Mouse (Mus musculus) small intestine, adult 2 months (tissue): ENCODE measurements around the gene Nedd8. TPM values are rescaled to one million over a fixed set of nuclear protein-coding genes. Genes with fewer than 3 reads are reported as not detected.

Experiments used
- H3K27ac ChIP-seq: fragments of 200-500 bp; 2 replicates; pipeline ENCODE4 v1.5.1; 2012; ENCODE audit warnings: low read depth, low read length, control low read depth, inconsistent platforms; ENCODE audit not compliant: insufficient read depth
- H3K27me3 ChIP-seq: fragments of 200-500 bp; 2 replicates; pipeline ENCODE4 v1.6.1; 2012; ENCODE audit warnings: mild to moderate bottlenecking, moderate library complexity, low read length, inconsistent platforms; ENCODE audit not compliant: control insufficient read depth, insufficient read depth
- H3K36me3 ChIP-seq: fragments of 200-500 bp; 2 replicates; pipeline ENCODE4 v1.6.1; 2012; ENCODE audit warnings: mild to moderate bottlenecking, low read length, control low read depth, inconsistent platforms; ENCODE audit not compliant: control insufficient read depth, insufficient read depth
- H3K4me1 ChIP-seq: fragments of 200-500 bp; 2 replicates; pipeline ENCODE4 v1.6.1; 2012; ENCODE audit warnings: low read length, inconsistent platforms, mixed read lengths; ENCODE audit not compliant: control insufficient read depth, insufficient read depth, insufficient read length
- H3K4me3 ChIP-seq: fragments of 200-500 bp; 2 replicates; pipeline ENCODE4 v1.5.1; 2012; ENCODE audit warnings: low read depth, mild to moderate bottlenecking, control low read depth, inconsistent platforms, low read length, moderate library complexity
- CTCF ChIP-seq: fragments of 200-500 bp; IDR thresholded peaks from 2 replicates; pipeline ENCODE4 v1.5.1; 2012; ENCODE audit warnings: low read depth, mild to moderate bottlenecking, control low read depth, inconsistent platforms, low read length, moderate library complexity, mixed read lengths; ENCODE audit not compliant: insufficient replicate concordance, insufficient read length; ENCODE audit errors: extremely low read depth
- POLR2A ChIP-seq: fragments of 200-500 bp; IDR thresholded peaks from 2 replicates; pipeline ENCODE4 v1.6.1; 2012; ENCODE audit warnings: low read depth, mild to moderate bottlenecking, control low read depth, inconsistent platforms, low read length, moderate library complexity
- WGBS: fragments of 180-500 bp; shearing (Covaris S2); methylation state at CpG from one replicate; pipeline ENCODE4 v1.1.7; 2018; 5-methylcytosine and 5-hydroxymethylcytosine counted together
- polyA plus RNA-seq: library from polyadenylated mRNA; depleted of rRNA; stranded (reverse); fragments of >200 nt; gene quantifications from 2 replicates; pipeline ENCODE4 v1.2.3, GENCODE M21; 2012

Gene Nedd8
- polyA plus RNA-seq, 1 experiment = 228 TPM

DNA sequence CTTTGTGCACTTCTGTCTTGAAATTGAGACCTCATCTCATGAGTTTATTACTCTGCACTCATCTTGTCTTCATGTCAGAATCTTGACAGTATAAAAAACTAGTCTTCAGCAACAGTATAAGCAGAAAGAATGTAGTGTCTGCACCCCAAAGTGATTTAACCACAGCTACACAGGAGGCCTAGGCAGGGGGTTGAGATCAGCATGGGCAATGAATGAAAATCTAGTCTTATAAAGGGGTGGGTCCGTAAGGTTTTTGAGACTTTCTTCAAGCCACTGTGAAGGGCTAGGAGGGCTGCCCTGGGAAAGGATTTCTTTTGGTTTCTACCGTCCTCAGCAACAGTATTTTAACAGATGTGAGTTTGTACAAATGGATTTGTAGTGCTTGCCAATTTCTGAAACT lies 11.3 kb downstream of the Nedd8 start:
- H3K4me3 ChIP-seq = no peak overlapping the region
- H3K27me3 ChIP-seq = no peaks in the 10 kb centered on the region
- H3K36me3 ChIP-seq = peaks cover 9% of the 10 kb centered on the region
- H3K27ac ChIP-seq = no peak overlapping the region
- TF ChIP-seq POLR2A = no peak
- no peak for TF ChIP-seq CTCF
- peaks cover 13% of the 10 kb centered on the region for H3K4me1 ChIP-seq
- WGBS = 58% methylated on average over 2 of the region's 2 CpGs

GRCm38 (mm10) chr14:55659960-55660573 lies 11.9 kb downstream of the Nedd8 start, which contains the start of gene Mdp1:
Mdp1 (minus strand) TSS chr14:55660508.
- peaks cover 9% of the 10 kb centered on the region for H3K36me3 ChIP-seq
- peaks cover 13% of the 10 kb centered on the region for H3K4me1 ChIP-seq
- peak within 1 kb of the TSS; percentile 71 for H3K27ac ChIP-seq
- no peaks in the 10 kb centered on the region for H3K27me3 ChIP-seq
- TF ChIP-seq POLR2A = no peak; the same call in 1 of the 2 replicates
- peak; percentile 60 for TF ChIP-seq CTCF
- WGBS = under 1% methylated on average over 39 of the region's 39 CpGs
- H3K4me3 ChIP-seq = peak within 1 kb of the TSS; percentile 87

DNA sequence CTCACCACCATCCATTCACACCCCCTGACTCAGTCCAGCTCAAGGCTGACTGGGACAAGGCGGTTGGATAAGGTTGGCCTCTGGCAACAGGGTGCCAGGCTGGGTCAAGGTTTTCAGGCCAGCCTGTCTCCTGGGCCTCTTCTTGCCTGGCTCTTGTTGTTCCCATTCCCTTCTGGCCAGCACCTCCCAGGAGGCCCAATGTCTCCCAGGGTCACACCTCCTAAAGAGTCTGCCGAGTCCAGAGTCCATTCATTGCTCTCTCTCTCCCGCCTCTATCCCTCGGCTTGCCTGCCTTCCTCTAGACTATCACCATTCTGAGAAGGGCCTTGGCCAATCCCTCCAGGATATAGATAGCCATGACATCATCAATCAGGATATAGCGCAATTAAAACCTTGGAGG lies 13.9 kb downstream of the Nedd8 start:
- 36% methylated on average over 5 of the region's 5 CpGs for WGBS
- Histone ChIP-seq H3K4me1 (peaks cover 16% of the 10 kb centered on the region), H3K27me3 (no peaks in the 10 kb centered on the region), H3K36me3 (peaks cover 5% of the 10 kb centered on the region), H3K27ac (peak overlapping the region; percentile 96), H3K4me3 (peak overlapping the region; percentile 19; the same call in 1 of the 2 replicates)
- TF ChIP-seq CTCF (peak; percentile 7; the same call in 1 of the 2 replicates), POLR2A (peak; percentile 12; the same call in 1 of the 2 replicates)

DNA sequence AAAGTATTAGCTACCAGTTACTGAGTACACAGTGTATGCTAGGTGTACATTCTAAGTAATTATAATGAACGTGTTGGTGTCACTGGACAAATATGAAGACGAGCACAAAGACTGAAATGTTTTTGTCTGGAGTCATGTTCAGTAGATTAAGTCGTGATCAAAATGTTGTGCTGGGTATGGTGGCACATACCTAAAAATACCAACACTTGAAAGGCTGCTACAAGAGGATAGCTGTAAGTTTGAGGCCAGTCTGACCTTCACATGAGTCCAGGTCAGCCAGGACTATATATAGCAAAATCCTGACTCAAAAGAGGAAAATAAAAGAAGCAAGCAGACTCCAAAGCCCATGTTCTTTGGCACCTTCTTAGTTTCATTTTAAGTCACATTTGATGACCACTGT lies 15.0 kb downstream of the Nedd8 start:
- Histone ChIP-seq H3K27ac (no peak overlapping the region), H3K27me3 (no peaks in the 10 kb centered on the region), H3K36me3 (peaks cover 2% of the 10 kb centered on the region), H3K4me1 (peaks cover 16% of the 10 kb centered on the region), H3K4me3 (no peak overlapping the region)
- TF ChIP-seq CTCF (no peak), POLR2A (no peak)
- 79% methylated on average over 3 of the region's 3 CpGs for WGBS

DNA sequence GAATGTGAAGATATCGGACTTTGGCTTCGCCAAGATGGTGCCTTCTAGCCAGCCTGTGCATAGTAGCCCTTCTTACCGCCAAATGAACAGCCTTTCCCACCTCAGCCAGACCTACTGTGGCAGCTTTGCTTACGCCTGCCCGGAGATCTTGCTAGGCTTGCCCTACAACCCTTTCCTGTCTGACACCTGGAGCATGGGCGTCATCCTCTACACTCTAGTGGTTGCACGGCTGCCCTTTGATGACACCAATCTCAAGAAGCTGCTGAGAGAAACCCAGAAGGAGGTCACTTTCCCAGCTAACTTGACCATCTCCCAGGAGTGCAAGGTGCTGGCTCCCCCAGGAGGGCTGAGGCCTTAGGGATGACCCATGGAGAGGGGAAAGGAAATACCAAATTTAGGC lies 20.4 kb downstream of the Nedd8 start:
- Histone ChIP-seq H3K4me1 (peaks cover 6% of the 10 kb centered on the region; the same call in 1 of the 2 replicates), H3K36me3 (0 out of 2 replicates have a peak, but pooled peaks cover under 1% of the 10 kb centered on the region), H3K4me3 (no peak overlapping the region), H3K27me3 (no peaks in the 10 kb centered on the region), H3K27ac (no peak overlapping the region)
- 90% methylated on average over 7 of the region's 7 CpGs for WGBS
- TF ChIP-seq POLR2A (no peak), CTCF (no peak)

DNA sequence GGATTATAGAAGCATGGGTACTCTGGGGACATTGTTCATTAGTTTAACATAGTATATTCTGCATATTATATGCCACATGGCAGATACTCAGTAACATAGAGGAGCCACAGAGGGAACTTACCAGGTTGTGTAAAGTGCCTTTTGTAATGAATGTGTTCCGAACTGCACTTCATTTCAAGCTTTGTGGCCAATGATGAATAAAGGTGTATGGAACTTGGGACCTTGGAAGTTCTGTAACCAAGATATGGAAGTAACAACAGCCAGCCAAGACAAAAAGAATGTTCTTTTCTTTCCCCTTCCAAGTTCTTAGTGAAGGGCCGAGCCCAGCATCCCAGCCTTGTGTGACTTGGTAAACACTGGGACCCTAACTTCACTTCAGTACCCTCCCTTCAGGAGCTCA lies 22.0 kb downstream of the Nedd8 start, which contains the start of gene Tssk4:
Tssk4 (plus strand) TSS at position 301 of the 400 bp plus-strand sequence.
- TF ChIP-seq POLR2A (no peak), CTCF (no peak)
- Histone ChIP-seq H3K36me3 (peaks cover 1% of the 10 kb centered on the region; the same call in 1 of the 2 replicates), H3K27me3 (no peaks in the 10 kb centered on the region), H3K27ac (no peak within 1 kb of the TSS), H3K4me3 (no peak within 1 kb of the TSS), H3K4me1 (peaks cover 7% of the 10 kb centered on the region; the same call in 1 of the 2 replicates)
- WGBS = 91% methylated on average over 2 of the region's 2 CpGs

DNA sequence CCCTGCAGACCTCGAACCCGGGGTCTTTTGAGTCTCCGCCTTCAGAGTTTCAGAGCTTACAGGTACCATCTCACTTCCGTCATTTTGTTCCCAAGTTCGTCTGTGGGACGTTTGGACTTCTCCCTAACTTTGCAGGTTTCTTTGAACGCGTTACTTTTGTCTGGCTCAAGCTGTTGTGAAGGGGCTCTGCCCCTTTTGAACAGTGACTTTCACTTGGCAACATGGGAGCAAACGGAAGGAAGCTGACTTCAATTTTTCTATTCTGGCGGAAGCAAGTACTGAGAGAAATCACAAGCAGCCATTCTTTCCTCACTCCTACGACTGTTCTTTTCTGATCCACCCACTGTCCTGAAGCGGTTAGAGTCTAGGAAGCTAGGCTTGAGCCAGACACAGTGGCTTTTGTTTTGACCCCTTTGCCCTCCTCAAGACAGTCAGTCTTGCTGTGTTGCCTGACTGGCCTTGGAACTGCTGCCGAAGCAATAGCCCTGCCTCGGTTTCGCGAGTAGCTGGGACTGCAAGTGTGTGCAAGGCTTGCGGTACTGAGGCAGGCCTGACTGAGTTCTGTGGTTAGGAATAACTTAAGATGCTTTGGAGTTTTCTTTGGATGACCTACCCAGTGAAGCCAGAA lies 27.5 kb downstream of the Nedd8 start:
- Histone ChIP-seq H3K27me3 (no peaks in the 10 kb centered on the region), H3K27ac (peak overlapping the region; percentile 45), H3K4me3 (peak overlapping the region; percentile 93), H3K36me3 (peaks cover 19% of the 10 kb centered on the region), H3K4me1 (peaks cover 14% of the 10 kb centered on the region; the same call in 1 of the 2 replicates)
- WGBS = 3% methylated on average over 17 of the region's 17 CpGs
- TF ChIP-seq POLR2A (no peak), CTCF (no peak)
